Mouse (Mus musculus): ENCODE results near the gene Fads2.

Fads2 gene

DNA sequence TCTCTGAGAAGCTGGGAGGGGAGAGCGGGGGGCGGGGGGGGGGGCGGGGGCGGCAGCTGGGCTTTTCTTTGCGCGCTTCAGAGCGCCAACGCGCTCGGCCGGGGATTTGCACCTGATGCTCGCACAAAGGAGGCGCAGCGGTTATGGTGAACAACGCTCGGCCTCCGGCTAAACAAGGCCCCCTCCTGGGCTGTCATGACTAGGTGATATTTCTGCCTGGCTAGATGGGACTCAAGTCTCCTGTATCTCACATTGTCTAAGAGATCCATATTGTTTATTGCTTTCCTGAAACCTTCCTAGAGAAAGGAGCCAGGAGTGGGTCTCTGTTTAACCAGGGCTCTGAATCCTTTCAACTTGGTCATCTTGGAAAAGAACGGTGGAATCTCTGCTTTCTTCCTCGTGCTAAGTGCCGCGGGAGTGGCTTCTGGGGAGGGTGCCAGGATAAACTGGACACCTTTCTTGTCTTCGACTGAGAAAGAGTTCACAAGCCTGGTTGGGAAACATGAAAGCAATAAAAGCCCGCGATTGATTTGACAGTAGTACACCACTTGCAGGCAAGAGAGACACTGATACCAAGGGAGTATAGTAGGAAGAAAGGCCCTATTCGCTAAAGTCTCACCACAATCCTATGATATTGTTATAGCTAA lies 631 bp upstream of the Fads2 start:
- no peak for DNase-seq (ENCODE audit: low read depth, low spot score)

DNA sequence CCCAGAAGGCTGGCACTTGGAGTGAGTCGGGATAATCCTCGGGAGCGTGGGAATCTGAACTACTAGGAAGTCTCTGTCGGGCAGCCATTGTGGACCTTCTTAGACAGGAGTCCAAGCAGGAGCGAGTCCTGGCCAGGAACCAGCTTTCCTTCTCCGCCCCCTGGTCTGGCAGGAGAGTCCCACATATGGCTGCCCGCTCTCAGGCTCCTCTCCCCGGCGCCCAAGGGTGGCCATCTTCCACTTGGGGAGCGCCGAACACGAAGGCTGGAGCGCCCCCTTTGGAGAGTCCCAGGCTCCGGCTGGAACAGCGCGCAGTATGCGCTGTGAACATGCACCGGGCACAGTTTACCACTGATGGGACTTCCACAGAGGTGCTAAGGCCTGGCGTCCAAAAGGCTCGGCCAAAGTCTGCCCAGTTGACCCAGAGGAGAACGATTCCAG lies 895 bp downstream of the Fads2 start:
- DNase-seq (ENCODE audit: low read depth, low spot score): peak; percentile 23

DNA sequence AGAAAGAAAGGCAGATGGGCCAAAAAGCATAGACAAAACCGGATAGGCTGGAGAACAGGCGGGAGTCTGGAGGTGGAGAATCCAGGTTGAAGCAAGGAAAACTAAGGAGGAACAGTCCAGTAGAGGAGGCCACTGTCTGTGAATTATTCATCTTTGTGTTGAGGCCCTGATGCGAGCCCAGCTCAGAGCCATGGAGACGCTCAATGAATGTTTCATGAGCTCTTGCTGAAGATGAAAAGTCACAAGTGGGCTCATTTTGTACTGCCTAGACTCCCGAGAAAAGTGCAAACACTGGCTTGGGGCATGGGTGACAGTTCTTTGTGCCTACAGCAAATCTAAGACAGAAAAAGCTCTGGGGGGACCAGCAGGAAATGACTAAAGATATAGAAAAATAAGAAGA lies 3.7 kb downstream of the Fads2 start:
- DNase-seq (ENCODE audit: low read depth, low spot score): no peak

DNA sequence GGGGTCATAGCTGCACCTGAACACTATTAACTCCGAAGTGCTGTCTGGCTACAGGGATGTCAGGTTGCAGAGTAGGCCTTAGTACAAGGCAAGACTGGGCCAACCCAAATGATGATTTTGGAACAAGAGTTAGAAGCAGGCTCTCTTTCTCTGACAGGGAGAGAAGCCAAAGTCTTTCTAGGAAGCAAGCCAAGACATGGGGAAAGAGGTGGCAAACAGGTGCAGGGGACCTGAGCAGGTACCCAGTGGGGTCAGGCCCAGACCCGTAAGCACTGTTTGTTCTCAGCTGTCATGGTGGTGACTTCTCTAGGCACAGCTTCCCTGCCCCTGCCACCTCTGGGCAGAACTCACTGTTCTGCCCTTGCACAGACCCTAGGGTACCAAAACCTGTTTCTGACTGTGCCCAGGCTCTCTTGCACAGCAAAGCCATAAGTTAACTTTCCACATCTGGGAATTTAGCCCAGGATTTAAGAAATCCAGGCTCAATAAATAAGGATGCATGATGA lies 5.1 kb downstream of the Fads2 start:
- DNase-seq (ENCODE audit: low read depth, low spot score): no peak

DNA sequence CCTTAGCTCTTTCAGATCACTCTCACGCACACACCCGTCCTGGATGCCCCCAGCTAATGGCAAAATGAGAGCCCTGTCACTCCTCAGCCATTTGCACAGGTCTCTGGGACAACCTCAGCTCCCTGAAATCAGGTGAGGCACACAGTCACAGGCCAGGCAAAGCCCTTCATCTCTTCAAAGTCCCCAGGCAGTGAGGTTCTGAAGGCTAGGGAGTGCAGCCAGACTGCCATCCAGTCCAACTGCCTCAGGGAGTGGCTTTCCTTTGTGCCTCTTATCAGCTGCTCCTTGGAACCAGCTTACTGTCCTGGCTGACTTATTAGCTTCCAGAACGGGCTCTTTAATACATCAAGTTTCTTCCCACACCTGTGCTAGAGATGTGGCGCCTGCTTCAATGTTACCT lies 6.9 kb downstream of the Fads2 start:
- DNase-seq (ENCODE audit: low read depth, low spot score): no peak

DNA sequence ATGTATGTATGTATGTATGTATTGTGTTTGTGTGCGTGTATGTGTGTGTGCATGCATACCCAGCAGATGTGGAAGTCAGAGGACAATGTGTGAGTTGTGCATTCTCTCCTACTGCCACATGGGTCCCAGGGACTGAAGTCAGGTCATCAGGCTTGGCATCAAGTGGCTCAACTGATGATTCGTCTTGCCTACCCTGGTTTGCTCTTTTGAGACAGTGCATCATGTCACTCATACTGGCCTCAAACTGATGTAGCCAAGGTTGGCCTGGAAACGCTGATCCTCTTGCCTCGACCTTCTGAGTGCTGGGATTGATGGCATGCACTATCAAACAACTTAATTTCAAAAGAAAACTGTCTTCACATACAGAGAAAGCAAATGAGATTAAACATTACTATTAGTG lies 7.7 kb downstream of the Fads2 start:
- DNase-seq (ENCODE audit: low read depth, low spot score): no peak

DNA sequence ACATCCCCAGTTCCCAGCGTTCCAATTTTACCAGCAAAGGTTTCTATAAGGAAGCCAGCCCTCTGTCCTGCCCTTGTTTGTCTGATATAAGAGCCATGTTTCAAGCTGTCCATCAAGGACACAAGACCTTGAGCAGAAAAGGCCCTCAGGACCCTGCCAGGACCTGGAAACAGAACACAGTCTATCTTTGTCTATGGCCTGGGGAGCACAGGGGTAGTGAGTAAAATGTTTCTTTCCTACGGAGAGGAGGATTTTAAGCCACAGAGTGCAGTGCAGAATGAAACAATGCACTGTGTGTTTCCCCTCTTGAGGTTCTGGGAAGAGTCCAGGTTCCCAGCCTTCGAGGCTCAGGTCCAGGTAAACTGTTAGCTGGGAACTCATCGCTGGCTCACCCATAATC lies 14.6 kb downstream of the Fads2 start:
- DNase-seq (ENCODE audit: low read depth, low spot score): no peak

GRCm38 (mm10) chr19:10085454-10085853 lies 16.1 kb downstream of the Fads2 start:
- DNase-seq (ENCODE audit: low read depth, low spot score): no peak

GRCm38 (mm10) chr19:10082105-10082504 lies 19.4 kb downstream of the Fads2 start:
- DNase-seq (ENCODE audit: low read depth, low spot score): no peak

DNA sequence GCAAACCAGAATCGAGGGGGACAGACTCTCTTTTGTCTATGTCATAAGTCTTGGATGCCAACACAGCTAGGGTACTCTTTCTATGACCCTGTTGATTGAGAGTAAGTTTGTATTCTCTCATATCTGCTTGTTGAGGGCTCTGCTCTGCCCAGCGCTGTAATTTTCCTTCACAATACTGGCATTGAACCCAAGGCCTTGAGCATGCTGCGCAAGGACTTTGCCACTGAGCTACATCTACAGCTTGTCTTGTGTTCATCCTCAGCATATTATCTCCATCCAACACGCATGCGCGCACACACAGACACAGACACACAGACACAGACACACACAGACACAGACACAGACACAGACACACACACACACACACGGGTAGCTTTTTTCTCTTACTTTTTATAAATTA lies 21.2 kb downstream of the Fads2 start:
- DNase-seq (ENCODE audit: low read depth, low spot score): no peak

- DNase-seq (ENCODE audit: low read depth, low spot score): no peak
Observed at GRCm38 (mm10) chr19:10078392-10078791, 23.2 kb downstream of the Fads2 start.

DNA sequence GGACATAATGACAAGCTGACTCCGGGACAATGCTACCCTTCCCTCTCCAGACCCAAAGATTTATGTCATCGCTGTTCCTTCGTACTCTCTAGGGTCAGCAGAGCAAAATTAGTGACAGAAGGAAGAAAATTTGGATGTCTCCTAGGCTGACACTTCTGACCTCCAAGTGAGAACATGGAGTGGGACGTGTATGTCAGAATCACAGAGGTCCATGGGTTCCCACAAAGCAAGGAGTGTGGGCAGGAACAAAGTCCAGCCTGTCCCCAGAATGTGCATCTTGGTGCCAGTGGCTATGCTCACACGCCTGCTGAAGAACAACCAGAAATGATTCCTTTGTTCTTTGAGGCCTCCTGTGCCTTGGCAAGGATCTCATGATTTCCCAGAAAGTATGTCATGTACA lies 28.4 kb downstream of the Fads2 start:
- no peak for DNase-seq (ENCODE audit: low read depth, low spot score)

DNA sequence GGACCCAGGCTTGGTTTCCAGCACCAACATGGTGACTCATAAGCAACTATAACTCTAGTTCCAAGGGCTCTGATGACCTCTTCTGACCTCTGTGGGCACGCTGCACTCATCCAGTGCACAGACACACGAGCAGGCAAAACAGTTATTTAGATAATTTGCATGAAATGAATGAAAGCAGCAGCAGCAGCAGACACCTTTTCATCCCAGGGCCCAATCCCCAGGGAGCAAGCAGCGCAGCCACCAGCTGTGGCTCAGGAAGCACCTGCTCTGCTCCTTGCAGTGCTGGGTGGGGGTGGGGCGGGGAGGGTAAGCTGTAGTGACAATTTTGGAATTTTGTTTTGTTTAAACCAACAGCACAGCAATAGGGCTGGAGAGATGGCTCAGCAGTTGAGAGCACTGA lies 29.7 kb downstream of the Fads2 start:
- no peak for DNase-seq (ENCODE audit: low read depth, low spot score)

GRCm38 (mm10) chr19:10071166-10071565 lies 30.4 kb downstream of the Fads2 start:
- DNase-seq (ENCODE audit: low read depth, low spot score): no peak

DNA sequence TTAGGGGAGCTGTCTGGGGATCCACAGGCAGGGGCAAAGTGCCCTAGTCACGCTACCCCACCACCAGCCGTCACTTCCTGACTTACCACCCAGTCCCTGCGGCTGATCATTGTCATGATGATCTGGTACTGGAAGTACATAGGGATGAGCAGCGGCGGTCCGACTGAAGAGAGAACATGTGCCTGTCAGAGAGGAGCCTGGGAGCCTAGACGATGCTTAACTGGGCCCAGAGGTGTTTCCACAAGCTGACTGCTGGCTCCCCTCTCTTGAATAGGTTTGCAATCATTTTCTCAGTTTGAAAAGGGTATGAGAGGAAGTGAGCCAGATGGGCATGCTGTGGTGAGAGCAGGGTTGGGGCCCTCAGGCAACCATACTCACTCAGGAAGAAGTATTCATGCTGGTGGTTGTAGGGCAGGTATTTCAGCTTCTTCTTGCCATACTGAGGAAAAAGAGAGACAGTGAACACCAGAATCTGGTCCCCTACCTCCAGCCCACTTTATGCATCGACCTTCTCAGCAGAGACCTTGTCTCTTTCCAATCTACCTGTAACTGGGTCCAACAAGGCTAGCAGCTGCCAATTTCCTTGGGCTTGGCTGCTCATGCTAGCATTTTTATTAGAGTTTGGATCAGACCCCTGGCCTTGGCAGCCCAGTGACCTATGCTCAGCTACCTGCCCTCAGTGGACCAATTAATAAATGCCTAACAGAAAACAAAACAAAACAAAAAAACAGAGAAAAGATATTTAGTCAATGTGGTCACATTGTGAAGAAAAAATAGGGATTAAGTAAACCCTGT lies 31.2 kb downstream of the Fads2 start:
- DNase-seq (ENCODE audit: low read depth, low spot score): no peak

DNA sequence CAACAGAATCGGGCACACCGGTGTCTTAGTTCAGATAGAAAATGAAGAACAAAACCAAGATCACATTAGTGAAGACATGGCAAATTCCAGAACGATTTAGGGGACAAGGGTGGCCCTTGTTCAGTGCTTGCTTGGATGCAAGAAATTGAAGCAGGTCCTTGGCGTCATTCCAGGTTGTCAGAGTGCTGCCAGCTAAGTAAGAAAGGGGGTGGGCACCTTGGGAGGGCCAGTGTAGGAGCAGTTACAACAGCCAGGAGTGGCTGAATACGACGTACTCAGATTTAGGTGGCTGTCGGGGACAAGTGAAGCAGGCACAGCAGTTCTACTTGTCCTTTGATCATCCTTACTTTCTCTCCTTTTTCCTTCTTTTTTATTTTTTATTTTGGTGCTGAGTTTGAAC lies 33.8 kb downstream of the Fads2 start:
- no peak for DNase-seq (ENCODE audit: low read depth, low spot score)

DNA sequence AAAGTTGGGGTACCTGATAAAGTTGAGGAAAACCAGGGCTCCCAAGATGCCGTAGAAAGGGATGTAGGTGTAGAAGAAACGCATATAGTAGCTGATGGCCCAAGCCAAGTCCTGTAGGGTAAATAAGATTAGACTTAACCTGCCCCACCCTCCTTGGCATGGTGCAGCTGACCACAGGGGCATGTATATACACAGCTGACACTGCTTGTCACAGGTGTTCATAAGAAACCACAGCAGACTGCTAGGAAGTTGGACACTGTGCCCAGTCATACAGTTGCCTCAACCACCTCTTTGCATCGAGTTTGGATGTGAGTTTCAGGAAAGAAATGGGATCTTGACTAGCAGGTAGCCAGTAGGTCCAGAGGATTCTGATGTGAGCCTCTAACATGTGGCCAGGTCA lies 35.0 kb downstream of the Fads2 start:
- DNase-seq (ENCODE audit: low read depth, low spot score): no peak

DNA sequence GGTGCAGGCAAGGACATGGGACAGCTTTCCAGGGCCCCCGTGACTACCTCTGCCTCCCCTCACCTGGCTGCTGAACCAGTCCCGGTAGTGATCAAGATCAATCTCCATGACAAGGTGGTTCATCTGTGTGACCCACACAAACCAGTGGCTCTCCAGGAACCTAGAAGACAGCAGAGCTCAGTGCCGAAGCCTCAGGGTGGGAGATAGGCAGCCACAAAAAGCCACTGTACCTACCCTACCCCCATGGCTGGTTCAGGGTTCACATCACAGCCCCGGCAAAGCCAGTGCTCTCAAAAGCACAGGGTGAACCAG lies 35.4 kb downstream of the Fads2 start:
- DNase-seq (ENCODE audit: low read depth, low spot score): no peak

- no peak for DNase-seq (ENCODE audit: low read depth, low spot score)
Observed at GRCm38 (mm10) chr19:10065465-10066188, 35.9 kb downstream of the Fads2 start.

- no peak for DNase-seq (ENCODE audit: low read depth, low spot score)
Observed at GRCm38 (mm10) chr19:10064173-10065012, 37.2 kb downstream of the Fads2 start.

DNA sequence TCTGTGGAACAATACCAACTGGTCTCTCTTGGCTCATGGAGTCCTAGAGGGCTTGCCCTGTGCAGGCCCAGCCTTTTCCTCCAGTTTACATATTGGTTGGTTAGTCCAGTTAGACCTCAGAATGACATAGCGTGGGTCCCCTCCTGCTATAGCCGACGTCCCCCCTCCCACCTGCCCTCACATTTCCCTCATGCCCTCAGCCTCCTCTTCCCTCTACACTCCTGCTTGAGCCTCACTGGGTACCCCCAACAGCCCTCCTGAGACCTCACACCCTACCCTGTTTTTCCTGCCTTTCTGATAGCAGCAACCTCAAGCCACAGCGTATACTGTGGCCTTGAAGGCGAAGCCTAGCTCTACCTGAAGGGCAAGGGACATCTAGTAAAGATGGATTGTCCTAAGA lies 38.7 kb downstream of the Fads2 start:
- no peak for DNase-seq (ENCODE audit: low read depth, low spot score)

DNA sequence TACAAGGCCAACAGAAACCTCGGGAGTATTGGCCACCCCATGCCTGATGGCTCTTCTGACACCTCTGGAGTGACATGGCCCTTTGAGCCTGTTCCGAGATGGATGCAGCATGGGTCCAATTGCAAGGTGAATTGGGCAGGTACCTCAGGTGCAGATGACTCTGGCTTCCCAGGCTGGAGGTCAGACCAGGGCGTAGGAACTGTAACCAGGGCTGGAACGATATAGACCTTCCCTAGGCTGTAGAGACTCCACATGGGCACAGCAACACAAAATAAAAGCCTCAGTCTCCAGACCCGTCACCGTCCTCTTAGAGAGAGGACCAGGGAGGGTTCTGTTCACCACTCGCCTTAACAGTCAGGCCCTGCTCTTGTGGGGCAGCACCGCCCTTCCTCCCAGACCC lies 39.3 kb downstream of the Fads2 start:
- DNase-seq (ENCODE audit: low read depth, low spot score): no peak
